Mouse (Mus musculus) megakaryocyte-erythroid progenitor cell, adult 5 weeks (primary cell): ENCODE results near the gene Gm26727. TPM values are rescaled to one million over a fixed set of nuclear protein-coding genes. Genes with fewer than 3 reads are reported as not detected.

ENCODE experiments used
- polyA plus RNA-seq: library from polyadenylated mRNA; stranded (reverse); fragments of >175 nt; gene quantifications from 2 replicates; pipeline ENCODE4 v1.2.3, GENCODE M21; 2012

Gene Gm26727
- not detected in 2 replicates for polyA plus RNA-seq

DNA sequence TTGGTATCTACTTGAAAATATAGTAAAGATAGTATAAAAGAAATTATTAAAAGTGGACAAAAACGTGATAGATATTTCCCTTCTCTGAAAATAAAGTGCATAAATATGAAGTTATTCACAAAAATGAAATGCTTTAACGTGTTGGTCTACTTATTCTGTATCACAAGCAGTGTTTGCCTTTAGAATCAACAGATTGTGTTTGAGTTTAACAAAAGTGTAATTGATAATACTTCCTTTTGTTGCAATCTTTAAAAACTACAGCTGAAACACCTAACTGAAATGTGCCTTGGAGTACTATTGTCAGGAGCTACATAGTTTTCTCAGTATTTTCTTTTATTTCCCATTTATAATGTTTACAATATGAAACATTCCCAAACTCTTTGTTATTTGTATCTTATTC, at the start of gene Gm26727:
TSS of gene Gm26727 (minus strand) at position 101 of the 400 bp plus-strand sequence.

DNA sequence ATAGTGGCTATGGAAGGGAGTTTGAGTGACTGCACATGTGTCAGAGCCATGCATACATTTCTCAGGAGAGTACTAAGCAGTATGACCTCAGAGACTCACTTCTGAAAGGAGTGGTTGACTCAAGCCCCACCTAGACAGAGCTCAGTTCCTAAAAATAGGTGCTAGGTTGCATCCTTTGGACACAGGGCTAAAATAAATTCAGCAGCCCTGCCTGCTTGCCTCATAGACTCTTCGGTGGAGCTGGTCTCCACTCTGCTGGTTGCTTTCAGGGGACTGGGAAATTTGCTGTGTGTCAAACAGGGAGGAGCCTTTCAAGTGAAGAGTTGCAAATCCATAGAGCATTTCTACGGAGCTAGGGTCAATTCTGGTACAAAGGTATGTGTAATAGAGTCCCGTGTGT, 12.8 kb upstream of the Gm26727 start, which contains the start of gene Xirp2:
TSS of gene Xirp2 (plus strand) at position 223 of the 400 bp plus-strand sequence.

DNA sequence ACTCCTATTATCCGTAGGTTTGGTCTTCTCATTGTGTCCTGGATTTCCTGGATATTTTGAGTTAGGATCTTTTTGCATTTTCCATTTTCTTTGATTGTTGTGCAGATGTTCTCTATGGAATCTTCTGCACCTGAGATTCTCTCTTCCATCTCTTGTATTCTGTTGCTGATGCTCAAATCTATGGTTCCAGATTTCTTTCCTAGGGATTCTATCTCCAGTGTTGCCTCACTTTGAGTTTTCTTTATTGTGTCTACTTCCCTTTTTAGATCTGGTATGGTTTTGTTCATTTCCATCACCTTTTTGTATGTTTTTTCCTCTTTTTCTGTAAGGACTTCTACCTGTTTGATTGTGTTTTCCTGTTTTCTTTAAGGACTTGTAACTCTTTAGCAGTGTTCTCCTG, 19.6 kb downstream of the Gm26727 start, which contains the start of gene Gm21830:
TSS of gene Gm21830 (plus strand) at position 301 of the 400 bp plus-strand sequence.

Other genes with a start within 250 kb of the Gm26727 start
- not detected in 2 replicates for gene Gm21830, start 19.5 kb downstream of the Gm26727 start, polyA plus RNA-seq
- not detected in 2 replicates for gene Xirp2, start 12.8 kb upstream of the Gm26727 start, polyA plus RNA-seq
- gene B3galt1, start 132.7 kb upstream of the Gm26727 start, polyA plus RNA-seq: not detected in 2 replicates